Mouse (Mus musculus) G1E (cell line): ENCODE results near the gene Cfap100. TPM values are rescaled to one million over a fixed set of nuclear protein-coding genes. Genes with fewer than 3 reads are reported as not detected.

Experiments used
- ATAC-seq: 2 replicates; pipeline ENCODE4 v1.8.0; 2016; ENCODE audit warnings: mild to moderate bottlenecking; ENCODE audit not compliant: insufficient number of reproducible peaks, poor library complexity, low FRiP score, severe bottlenecking; ENCODE audit errors: extremely low read depth
- DNase-seq: peaks from one replicate; pipeline ENCODE4 v3.0.0; 2012; ENCODE audit warnings: low spot score
- H3K27me3 ChIP-seq: 2 replicates; pipeline ENCODE4 v1.6.1; 2012; ENCODE audit warnings: mild to moderate bottlenecking, low read length, inconsistent platforms; ENCODE audit not compliant: insufficient read depth
- H3K36me3 ChIP-seq: replicated peaks from 2 replicates; pipeline ENCODE3; 2012; ENCODE audit warnings: mild to moderate bottlenecking, inconsistent platforms
- H3K4me1 ChIP-seq: 2 replicates; pipeline ENCODE4 v1.6.1; 2012; ENCODE audit warnings: low read depth, low read length, inconsistent platforms, mixed read lengths; ENCODE audit not compliant: insufficient read depth
- H3K4me3 ChIP-seq: 2 replicates; pipeline ENCODE4 v1.5.1; 2012; ENCODE audit warnings: low read depth, mild to moderate bottlenecking, inconsistent platforms, low read length, moderate library complexity, mixed read lengths
- H3K9me3 ChIP-seq: replicated peaks from 2 replicates; pipeline ENCODE4 v1.6.1; 2012; ENCODE audit warnings: inconsistent platforms
- CTCF ChIP-seq: IDR thresholded peaks from 2 replicates; pipeline ENCODE4 v1.5.1; 2012; ENCODE audit warnings: low read depth, low read length, inconsistent platforms, mixed read lengths
- GATA1 ChIP-seq: IDR thresholded peaks from 2 replicates; pipeline ENCODE4 v1.6.1; 2012; ENCODE audit warnings: borderline replicate concordance, low read length, inconsistent platforms, mixed read lengths
- GATA2 ChIP-seq: IDR thresholded peaks from 2 replicates; pipeline ENCODE4 v1.6.1; 2012; ENCODE audit warnings: low read depth, low read length, inconsistent platforms, borderline replicate concordance
- POLR2AphosphoS5 ChIP-seq: IDR thresholded peaks from 2 replicates; pipeline ENCODE4 v1.6.1; 2012; ENCODE audit warnings: low read depth, low read length, inconsistent platforms; ENCODE audit not compliant: insufficient replicate concordance
- TAL1 ChIP-seq: conservative IDR thresholded peaks from 2 replicates; pipeline ENCODE4 v1.6.1; 2012; ENCODE audit warnings: low read depth, low read length, inconsistent platforms, mixed read lengths
- polyA plus RNA-seq: library from polyadenylated mRNA; stranded (reverse); fragments of >175 nt; gene quantifications from 2 replicates; pipeline ENCODE4 v1.2.3, GENCODE M21; 2012
- total RNA-seq, 2 experiments: library from RNA; stranded (forward) in 1 of 2; stranded (reverse) in 1 of 2; fragments of 200-1000 nt in 1 of 2; fragments of >200 nt in 1 of 2; fragmentation: Nextera tagmentation in 1 of 2; gene quantifications; 2 replicates each; pipeline ENCODE4 v1.2.3; 2014 to 2017

Gene Cfap100
- total and polyA plus RNA-seq, 3 experiments = 0.27 TPM; not detected in 2

GRCm38 (mm10) chr6:90462841-90463227, 34.2 kb upstream of the Cfap100 start:
- Histone ChIP-seq H3K27me3 (peaks cover 11% of the 10 kb centered on the region; the same call in 1 of the 2 replicates), H3K36me3 (no peaks in the 10 kb centered on the region), H3K9me3 (peaks cover 9% of the 10 kb centered on the region), H3K4me3 (peak overlapping the region; percentile 20; the same call in 1 of the 2 replicates), H3K4me1 (no peaks in the 10 kb centered on the region)
- TF ChIP-seq CTCF (no peak), GATA1 (no peak), POLR2AphosphoS5 (no peak), TAL1 (no peak), GATA2 (no peak)
- DNase-seq (no peak), ATAC-seq (no peak)

GRCm38 (mm10) chr6:90462181-90462706, 33.6 kb upstream of the Cfap100 start, which contains the start of gene Klf15:
TSS of gene Klf15 (plus strand) at chr6:90462576.
- Histone ChIP-seq H3K4me1 (no peaks in the 10 kb centered on the region), H3K4me3 (peak within 1 kb of the TSS; percentile 20; the same call in 1 of the 2 replicates), H3K27me3 (peaks cover 17% of the 10 kb centered on the region), H3K9me3 (peaks cover 9% of the 10 kb centered on the region), H3K36me3 (no peaks in the 10 kb centered on the region)
- DNase-seq (no peak), ATAC-seq (no peak)
- no peak for TF ChIP-seq GATA1
- no peak for TF ChIP-seq CTCF
- no peak for TF ChIP-seq GATA2
- no peak for TF ChIP-seq TAL1

- no peak for TF ChIP-seq CTCF
- no peak for TF ChIP-seq GATA1
- TF ChIP-seq POLR2AphosphoS5 = no peak
- no peak for TF ChIP-seq GATA2
- no peak for TF ChIP-seq TAL1
- Histone ChIP-seq H3K4me1 (no peaks in the 10 kb centered on the region), H3K9me3 (peaks cover 9% of the 10 kb centered on the region), H3K27me3 (peaks cover 21% of the 10 kb centered on the region), H3K4me3 (no peak overlapping the region), H3K36me3 (no peaks in the 10 kb centered on the region)
- DNase-seq (no peak), ATAC-seq (no peak)
Measured at GRCm38 (mm10) chr6:90461771-90462170, 33.2 kb upstream of the Cfap100 start.

DNA sequence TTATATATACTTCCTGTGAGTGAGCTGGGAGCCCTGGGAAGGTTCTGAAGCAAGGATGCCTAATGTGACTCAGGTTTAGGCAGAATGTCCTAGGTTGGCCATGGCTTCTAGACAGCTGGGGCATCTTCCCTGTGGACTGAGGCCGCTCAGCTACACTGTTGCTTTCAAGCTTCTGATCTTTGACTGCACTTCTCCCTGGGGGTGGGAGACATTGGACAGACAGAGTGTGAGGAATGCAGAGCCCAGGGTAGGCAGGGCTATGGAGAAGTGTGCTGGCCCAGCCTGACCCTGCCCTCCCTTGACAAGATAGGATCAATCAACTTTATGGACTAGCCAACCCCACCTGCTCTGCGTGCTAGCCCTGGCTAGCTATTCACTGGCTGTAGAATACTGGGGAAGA, 32.6 kb upstream of the Cfap100 start:
- ATAC-seq (no peak), DNase-seq (no peak)
- H3K9me3 ChIP-seq = peaks cover 9% of the 10 kb centered on the region
- no peak overlapping the region for H3K4me3 ChIP-seq
- TF ChIP-seq TAL1 = no peak
- peaks cover 21% of the 10 kb centered on the region for H3K27me3 ChIP-seq
- no peaks in the 10 kb centered on the region for H3K36me3 ChIP-seq
- no peaks in the 10 kb centered on the region for H3K4me1 ChIP-seq

- TF ChIP-seq GATA1 (no peak), GATA2 (no peak), TAL1 (no peak), POLR2AphosphoS5 (no peak), CTCF (no peak)
- ATAC-seq (no peak), DNase-seq (no peak)
- Histone ChIP-seq H3K4me3 (no peak overlapping the region), H3K27me3 (peaks cover 19% of the 10 kb centered on the region), H3K4me1 (no peaks in the 10 kb centered on the region), H3K36me3 (no peaks in the 10 kb centered on the region), H3K9me3 (peaks cover under 1% of the 10 kb centered on the region; the same call in 1 of the 2 replicates)
Measured at GRCm38 (mm10) chr6:90457421-90457820, 28.8 kb upstream of the Cfap100 start.

GRCm38 (mm10) chr6:90453751-90454150, 25.2 kb upstream of the Cfap100 start:
- TF ChIP-seq POLR2AphosphoS5 = no peak
- Histone ChIP-seq H3K36me3 (no peaks in the 10 kb centered on the region), H3K9me3 (no peaks in the 10 kb centered on the region), H3K27me3 (peaks cover 33% of the 10 kb centered on the region), H3K4me1 (no peaks in the 10 kb centered on the region), H3K4me3 (no peak overlapping the region)
- ATAC-seq (no peak), DNase-seq (no peak)

DNA sequence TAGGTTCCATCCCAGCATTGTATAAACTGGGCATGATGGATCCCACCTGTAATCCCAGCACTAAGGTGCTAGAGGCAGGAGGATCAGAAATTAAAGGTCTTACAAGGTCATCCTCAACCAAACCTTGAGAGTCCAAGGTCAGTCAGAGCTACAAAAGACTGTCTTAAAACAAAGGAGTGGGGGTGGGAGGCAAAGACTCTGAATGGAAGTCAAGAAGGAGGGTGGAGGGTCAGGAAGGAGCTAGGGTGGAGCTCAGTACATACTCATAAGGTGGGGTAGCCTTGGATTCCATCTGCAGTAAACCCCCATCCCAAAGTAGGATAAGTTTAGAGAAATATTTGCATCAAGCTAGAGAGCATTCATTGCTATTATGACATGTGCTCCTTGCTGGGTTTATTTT, 24.0 kb upstream of the Cfap100 start:
- DNase-seq (no peak), ATAC-seq (no peak)
- H3K4me1 ChIP-seq = no peaks in the 10 kb centered on the region
- no peaks in the 10 kb centered on the region for H3K36me3 ChIP-seq
- peaks cover 38% of the 10 kb centered on the region for H3K27me3 ChIP-seq
- no peak overlapping the region for H3K4me3 ChIP-seq
- H3K9me3 ChIP-seq = no peaks in the 10 kb centered on the region
- TF ChIP-seq GATA2 (no peak), TAL1 (no peak), GATA1 (no peak)
